Mouse (Mus musculus) embryo, embryonic 11 days (tissue): ENCODE measurements around the gene P3h2.
A peak's percentile ranks its signal among the peaks of the same experiment; 100 is the strongest.

ENCODE experiments used
- DNase-seq: peaks from one replicate; pipeline ENCODE4 v3.0.0-alpha.2; 2015

P3h2 gene

DNA sequence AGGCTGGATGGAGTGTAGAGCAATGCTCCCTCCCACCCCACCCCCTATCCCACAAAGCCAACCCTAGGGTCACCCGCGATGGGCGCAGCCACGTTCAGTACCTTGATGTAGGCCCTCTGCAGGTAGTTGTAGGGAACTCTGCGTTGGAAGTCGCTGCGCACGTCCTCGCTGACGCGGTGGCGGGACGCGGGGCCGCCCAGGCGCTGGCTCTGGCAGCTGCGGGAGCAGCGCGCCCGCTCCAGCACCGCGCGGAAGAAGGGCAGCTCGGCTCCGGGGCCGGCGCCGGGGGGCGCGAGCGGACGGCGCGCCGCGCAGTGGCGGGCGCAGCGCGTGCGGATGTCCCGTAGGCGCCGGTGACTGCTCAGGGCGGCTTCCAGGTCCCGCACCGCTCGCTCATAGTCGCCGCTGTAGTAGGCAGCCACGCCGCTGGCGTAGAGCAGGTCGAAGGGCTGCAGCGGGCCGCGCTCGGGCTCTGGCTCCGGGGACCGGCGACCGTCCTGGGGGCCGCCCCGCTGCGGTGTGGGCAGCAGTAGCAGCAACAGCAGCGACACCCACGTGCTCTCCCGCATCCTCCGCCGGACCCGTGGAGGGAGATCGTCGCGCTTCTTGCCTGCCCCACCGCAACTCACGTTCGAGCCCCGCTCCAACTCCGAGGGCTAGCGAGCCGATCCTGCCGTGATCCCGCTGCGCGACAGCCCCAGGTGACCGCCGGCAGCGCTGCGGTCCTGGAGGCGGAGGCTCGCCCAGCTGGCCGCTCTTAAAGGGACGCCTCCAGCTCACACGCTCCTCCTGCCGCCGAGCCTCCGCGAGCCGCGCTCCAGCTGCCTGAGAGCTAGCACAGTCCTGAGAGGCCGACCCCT, at the start of gene P3h2:
Gene P3h2 (minus strand): TSS at position 670 of the 860 bp plus-strand sequence.
- DNase-seq = peak; percentile 85

DNA sequence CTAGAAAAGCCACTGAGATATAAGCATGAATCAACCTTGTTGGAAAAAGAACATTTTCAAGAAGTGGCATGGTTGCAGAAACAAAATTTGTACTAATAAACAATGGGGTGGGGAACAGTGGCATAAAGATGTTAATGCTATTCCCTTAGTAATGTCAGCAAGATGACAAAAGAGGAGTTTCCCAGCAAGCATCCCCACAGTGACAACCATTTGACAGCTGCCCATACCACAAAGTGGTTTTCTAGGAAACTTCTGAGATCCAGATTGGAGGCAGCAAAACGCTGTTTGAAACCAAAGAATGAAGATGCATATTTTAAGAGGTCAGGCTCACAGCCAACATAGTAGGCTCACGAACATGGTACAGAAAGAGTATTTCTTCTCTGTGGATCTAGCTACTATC, 46.7 kb upstream of the P3h2 start:
- DNase-seq = no peak

DNA sequence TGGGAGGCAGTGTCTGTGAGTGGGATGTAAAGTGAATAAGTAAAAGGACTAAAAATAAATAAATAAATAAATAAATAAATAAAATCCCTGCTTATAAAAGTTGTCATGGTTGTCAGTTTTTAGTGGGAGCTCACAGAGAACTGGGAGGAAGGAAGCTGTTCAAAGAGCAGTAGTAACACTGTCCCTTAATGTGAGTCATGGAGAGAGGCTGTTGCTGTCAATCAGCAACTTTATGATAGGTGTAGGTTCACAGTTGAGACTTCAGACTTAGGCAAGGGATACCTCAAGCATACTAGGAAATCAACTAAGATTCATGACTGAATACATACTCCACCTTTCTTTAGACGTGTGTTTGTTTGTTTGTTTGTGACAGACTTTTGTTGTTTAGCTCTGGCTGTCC, 45.4 kb upstream of the P3h2 start:
- no peak for DNase-seq

DNA sequence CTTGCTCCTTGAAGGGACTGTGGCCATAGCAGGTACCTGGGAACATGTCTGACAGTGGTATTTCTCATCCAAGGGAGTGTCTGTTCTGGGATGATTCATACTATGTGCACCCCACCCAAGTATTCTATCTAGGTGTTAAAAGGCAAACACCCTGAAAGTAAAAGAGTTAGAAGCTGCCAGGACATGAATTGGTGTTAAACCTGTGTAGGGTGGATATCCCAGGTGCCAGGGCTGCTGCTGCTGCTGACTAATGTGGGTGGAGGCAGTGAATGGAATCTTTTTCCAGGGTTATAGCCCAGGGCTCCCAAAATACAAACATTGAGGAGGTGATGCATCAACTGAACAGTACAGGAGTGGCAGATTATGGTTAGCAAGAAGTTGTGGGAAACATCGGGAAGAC, 41.3 kb upstream of the P3h2 start:
- DNase-seq = no peak

DNA sequence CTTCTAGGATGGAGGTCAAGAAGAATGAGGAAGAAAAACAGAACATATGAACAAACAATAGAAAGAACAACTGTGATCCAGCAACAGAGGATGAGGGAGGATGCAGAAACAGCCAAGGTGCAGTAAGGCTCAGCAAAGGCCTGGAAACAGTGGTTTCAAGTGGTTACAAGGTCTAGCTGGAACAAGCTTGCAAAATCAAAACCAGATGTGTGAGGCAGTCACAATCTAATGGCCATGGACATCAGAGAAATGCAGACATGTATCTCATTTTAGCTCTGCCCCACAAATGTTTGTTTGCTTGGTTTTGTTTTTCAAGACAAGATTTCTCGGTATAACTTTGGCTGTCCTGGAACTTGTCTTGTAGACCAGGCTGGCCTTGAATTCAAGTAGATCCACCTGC, 25.5 kb upstream of the P3h2 start:
- DNase-seq = peak; percentile 37

DNA sequence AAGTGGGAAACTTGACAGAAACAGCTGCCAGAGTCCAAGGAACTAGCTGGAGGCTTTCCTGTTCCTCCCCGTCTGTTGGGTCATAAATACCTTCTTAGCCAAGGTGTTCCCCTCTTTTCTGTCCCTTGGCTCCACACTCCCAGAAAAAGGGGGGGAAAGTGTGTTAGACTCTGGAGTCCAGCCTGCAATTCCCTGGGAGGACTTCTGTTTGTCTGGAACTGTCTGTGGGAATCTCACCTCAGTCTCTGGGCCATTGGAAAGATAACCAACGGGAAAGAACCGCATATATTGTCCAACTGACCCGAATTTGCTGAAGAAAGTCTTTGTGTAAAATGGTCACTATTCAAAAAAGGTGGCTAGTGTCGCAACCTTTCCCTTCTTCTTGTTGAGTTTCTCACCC, 1.0 kb upstream of the P3h2 start:
- DNase-seq = no peak

DNA sequence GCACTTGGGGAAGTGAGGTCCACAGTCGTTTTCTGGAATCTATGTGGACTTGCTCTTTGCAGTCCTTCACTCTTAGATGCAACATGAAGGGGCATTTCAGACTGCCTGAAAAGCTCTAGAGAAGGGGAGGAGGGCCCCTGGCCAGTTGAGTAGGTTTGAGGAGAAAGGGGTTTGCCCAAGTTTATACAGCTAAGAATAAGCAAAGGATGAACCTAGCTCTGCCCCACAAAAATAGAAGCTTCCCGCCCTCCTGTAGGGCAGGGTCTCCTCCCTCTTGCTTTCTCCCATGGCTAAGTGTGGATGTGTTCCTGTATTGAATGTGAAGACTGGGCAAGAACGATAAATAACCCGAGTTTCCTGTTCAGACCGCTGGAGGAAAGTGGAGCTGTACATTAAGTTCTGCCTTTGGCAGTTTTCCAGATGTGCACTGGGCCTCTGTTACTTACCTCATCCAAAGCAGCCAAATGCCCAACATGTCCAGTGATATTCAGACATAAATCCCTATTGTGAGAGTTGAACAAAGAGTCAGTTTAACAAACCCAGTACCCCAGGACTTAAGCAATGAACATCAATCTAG, 545 bp upstream of the P3h2 start:
- peak; percentile 68 for DNase-seq

DNA sequence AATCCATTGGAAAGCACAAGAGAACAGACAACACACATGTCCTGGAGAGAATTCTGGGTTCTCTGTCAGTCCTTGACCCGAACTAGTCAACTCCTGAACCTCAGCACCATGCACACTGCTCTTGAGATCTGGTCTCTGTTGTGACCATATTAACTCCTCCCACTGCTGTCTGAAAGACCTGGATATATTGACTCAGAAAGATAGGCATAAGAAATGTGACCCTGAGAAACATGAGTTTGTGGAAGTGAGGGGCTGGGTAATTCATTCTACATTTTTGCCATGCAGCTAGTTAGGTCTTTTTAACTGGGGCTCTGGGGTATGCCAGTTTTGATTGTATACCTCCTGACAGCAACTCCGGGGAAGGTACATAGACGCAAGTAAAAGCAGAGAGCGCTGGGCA, 1.3 kb downstream of the P3h2 start:
- no peak for DNase-seq

DNA sequence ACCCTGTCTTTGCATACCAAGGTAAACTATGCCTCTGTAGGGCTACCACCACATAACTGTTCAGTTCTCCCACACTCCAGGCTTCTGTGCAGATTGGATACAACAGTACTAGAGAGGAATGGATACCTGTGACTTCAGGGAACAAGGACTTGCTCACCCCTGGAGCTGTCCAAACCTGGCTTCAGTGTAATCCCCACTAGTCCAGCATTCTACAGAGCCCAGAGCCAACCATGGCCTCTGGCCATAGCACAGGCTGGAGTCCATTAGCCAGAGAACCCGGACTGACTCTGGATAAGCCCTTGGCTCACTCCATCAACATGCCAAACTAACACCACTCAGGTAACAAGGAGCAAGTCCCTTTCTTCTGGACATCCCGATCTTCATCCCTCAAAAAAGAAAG, 2.7 kb downstream of the P3h2 start:
- DNase-seq = no peak

DNA sequence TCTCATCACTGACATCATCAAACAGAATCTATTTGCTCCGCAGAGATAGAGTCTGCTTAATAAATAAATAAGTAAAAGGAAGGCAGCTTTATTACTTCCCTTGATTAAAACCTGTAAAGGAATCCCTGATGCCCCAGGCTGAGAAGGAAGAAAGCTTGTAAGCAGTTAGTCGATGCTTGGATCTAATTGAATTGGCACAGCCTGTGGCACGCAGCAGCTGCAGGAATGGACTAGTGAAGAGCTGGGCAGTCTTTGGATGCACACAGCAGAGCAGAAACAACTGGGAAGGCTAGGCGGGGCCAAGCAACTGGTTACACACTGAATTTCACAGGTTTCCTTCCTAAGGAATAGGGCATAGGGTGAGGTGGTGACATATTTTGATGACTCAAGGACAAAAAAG, 5.4 kb downstream of the P3h2 start:
- no peak for DNase-seq

DNA sequence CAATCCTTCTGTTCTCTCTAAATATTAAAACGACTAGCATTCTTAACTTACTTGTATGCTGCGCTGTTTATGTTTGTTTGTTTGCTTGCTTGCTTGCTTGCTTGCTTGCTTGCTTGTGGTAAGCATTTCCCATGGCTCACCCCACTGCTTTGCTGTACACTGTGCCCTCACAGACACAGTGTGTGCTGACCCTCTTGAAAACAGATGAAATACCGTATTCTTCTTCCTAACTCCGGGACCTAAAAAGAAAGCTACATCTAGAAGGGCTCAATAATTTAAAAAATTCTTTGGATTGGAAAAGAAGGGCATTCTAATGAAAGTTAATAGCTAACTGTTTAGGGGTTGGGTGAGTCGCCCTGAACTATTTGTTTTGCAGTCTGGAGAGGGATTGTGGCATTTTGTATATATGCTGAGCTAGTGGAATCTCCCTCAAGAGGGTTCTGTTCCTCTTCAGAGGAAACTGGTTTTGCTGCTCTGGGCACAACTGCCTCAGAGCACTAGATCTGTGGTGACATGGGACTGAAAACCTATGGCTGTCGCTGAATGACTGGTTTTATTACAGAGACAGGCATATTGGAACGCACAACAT, 9.8 kb downstream of the P3h2 start:
- DNase-seq = no peak

DNA sequence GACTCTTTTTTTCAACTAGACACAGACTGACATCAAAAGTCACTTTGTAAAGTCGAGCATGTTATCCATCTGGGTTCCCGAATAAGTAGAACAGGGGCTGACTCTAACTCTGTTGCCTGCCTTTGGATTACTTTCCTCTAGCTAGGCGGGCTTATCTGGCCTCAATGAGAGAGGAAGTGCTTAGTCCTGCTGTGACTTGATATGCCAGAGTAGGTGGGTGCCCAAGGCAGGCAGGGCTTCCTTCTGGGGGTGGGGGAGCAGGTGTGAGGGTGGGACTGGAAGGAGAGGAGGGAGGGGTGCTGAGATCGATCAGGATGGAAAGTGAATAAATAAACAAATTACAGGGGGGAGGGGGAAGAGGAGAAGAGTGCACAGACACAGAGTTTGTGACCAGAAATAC, 11.7 kb downstream of the P3h2 start:
- no peak for DNase-seq

DNA sequence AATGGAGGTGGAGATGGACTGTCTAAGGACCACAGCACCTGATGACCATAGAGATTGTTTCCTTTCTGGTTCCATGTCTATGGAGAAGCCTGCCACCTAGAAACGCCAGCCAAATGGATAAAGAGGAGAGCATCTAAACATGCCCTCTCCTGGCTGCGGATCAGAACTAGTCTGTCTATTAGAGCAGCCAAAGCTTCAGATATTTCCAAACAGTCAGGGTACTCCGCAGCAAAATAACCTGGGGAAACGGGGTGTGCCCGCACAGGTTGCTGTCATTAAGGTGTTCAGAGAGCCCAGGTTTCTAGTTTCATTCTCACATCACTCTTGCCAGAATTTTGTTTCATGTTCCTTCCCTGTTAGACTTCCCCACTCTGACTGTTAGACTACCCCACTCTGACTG, 16.6 kb downstream of the P3h2 start:
- DNase-seq = no peak

DNA sequence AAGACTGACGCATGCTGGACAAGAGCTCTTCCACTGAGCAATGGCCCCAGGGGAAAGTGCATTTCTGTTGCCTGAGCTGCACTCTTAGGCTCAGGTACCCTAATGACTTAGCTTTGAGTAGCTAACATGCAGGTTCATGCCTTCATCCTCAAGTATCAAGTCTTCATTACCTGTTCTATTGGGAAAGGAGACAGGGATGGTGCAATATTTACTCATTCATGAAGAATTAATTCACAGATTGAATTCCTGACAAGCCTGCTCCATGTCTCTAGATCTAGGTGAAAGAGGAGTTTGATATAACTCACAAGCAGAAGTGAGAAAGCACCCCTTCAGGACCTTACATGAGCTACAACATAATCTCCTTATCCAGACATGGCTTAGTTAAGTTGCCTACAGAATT, 17.3 kb downstream of the P3h2 start:
- DNase-seq = no peak

DNA sequence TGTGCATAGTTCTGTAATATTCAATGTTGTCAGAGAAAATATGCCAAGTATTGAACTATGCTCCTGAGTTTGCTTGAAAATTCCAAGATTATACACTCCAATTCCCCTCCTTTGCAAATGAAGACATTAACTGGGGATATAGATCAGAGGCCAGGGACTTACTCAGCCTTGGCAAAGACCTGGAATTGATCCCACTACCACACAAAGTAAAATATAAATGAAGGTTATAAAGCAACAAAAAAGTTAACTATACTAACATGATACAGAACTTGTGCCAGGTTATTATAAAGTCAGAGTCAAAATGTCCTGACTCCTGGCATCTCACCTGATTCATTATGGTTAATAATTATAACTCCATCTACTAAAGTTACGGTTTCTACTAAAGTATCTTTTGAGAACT, 18.6 kb downstream of the P3h2 start:
- DNase-seq = no peak

DNA sequence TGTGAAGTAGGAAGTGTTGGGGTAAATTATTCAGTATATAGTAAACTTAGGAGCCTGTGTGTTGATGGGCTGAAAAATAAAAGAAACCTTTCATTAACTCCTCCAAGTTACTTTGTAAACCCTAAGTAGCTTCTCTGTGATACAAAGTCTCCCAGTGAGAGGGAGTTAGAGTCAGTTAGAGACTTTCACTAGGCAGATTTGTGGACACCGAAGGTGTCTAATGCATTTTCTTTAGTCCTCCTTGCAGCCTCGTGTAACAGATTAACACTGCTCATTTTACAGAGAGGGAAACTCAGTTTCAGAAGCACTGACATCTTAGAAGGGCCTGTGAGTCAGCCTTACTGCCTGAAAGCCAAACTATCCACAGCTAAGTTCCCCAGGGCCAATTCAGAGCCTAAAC, 20.4 kb downstream of the P3h2 start:
- no peak for DNase-seq

DNA sequence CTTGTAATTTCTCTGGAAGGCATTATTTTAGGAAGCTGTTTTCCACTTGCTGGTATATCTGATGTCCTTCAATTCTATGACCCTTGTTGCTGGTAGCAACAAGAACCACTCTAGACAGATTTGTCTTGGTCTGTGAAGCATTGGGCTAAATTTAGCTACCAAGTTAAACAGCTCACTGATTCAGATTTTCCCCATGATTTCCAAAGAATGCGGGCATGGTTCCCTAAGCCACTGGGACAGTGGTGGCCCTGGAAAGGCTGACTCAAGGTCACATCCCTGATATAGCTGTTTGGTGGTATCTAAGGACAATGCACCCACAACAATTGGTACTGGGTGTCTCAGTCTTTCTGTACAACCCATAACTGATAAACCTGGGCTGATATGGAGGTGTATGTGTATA, 22.8 kb downstream of the P3h2 start:
- no peak for DNase-seq

DNA sequence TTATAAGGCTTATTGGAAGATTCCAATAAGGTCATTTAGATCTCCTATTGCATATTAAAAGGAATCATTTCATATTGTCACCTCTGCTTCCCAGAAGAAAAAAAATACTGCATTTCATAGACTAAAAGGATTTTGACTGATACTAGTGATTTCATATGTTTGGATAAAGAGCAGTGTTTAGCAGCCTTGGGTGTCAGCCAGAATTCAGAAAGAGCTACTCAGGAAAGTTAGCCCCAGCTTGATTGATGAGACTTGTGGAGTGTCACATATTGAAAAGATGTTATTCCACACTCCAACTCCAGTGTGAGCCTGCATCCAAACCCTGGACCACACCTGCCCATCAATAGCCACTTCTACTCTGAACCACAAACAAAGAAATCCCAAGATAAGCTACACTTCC, 23.2 kb downstream of the P3h2 start:
- no peak for DNase-seq

DNA sequence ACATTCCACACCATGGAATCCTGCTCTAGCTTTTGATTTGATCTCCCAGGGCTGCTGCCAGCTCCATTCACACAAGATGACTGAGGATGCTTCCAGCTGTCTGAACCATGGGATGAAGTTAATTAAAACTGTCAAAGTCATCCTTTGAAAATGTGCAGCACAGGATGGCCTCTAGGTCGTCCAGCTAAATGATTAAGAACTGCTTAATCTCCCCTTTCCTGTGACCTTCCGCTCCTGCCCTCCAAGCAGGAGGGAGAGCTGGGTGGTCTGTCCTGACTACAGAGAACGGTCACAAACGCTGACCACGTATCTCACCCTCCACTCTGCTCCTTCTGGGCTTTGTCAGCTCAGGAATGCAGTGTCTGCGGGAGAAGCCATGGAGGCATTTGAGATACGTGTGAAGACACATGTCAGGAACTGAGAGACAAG, 26.6 kb downstream of the P3h2 start:
- DNase-seq = peak; percentile 56

DNA sequence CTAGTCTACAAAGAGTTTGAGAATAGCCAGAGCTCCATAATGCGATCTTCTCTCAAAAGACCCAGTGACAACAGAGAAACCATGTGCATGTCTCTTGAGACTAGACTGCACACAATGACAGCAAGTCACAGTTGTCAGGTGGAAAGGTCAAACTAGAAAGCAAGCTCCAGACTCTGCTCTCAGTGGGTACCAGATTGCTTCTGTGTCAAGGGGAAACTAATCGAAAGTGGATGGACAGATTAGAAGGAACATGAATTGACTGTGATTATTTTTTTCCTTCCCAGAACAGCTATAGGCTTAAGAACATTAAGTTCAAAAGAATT, 27.5 kb downstream of the P3h2 start:
- peak; percentile 48 for DNase-seq

DNA sequence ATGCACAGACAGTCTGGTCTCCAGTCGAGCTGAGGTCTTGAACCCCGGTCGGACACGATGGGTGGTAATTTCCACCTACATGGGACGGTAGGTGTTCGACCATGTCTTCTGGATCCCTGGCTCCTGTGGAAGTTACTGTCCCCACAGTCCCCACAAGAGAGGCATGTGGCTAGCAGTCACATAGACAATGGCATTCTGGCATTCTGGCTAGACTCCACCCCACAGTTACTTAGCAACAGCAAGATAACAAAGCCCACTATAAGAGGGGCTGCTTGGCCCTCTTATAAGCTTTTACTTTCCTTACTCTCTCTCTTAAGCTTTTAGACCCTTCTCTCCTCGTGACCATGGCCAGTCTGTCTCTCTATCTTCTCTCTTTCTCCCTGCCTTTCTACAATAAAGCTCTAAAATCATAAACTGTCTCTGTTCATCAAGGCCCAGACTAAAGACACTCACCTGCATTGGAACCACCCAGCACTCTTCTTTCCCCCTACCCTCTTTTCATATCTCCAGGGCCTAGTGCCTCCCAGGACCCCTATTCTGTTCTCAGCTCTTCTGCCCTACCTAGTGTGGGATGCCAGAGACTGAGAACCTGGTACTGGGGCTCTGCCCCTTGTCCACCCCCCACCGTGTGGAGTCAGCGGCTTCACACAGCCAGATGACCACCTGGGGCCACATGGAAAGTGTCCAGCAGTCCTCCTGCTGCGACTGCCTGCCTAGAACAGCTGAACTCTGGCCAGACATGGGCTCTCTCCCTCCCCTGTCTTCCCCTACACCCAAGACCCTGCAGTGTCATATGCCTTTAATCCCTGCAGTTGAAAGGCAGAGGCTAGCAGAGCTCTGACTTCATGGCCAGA, 28.1 kb downstream of the P3h2 start:
- DNase-seq = no peak

DNA sequence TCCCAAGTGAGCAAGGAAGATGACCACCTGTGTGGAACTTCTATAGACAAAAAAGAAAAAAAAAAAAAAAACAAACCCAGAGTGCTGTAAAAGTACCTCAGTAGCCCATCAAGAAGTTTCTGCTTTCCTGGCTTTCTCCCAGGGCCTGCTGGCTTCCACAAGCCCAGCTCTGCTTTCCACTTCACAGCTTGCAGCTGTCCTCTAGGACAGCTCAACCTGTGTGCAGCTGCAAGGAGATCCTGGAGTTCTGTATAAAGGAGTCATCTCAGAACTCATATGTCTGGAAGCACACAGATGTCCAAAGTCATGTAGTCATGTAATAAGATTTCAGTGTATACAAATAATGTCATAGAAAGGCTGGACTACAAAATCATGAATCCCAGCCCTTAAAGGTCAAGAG, 30.5 kb downstream of the P3h2 start:
- DNase-seq = no peak

DNA sequence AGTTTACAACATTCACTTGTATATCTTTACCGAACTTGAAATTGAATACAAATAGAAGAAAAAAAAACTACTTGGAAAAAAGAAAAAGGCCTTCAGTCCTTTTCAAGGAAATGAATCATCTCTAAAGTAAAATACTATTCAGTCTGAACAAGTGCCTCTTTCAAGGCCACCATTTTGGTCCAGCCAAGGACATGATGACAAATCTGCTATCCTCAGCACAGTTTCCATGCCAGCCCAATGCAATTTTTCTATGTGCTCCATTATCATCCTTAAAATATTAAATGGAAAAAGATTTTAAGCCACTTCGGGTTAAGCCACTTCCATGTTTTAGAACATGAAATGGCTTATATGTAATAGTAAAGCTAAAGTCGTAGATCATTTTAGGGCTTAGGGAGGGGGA, 35.2 kb downstream of the P3h2 start:
- DNase-seq = no peak

DNA sequence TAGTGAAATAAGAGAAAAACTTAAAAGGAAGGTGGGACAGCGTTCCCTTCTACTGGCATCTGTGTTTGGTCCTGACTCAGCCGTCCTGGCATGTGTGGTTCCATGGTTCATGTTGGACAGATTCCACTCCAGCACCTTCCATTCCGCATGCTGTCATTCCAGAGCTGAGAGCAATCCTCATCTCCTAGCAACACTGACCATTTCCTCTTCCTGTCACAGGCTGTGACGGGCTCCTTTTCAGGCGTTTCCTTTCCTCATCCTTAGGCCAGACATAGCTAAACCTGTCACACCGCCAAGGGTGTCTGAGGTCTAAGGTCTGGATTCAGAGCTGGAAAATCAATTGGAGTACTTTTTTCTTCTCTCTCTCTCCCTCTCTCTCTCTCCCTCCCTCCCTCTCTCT, 40.5 kb downstream of the P3h2 start:
- DNase-seq = peak; percentile 30
